Comparison of ENCODE assay signal across 12 mouse cellular contexts in genomic region chr11:79003769-79004638, GRCm38 (mm10). TPM values are rescaled to one million over a fixed set of nuclear protein-coding genes. Genes with fewer than 3 reads are reported as not detected.
DNase-seq lines count a peak whose midpoint lies in the region; ATAC-seq and TF ChIP-seq lines count a peak whose summit lies in the region.
"Had no signal": no experiment of that assay in that cellular context is flagged by ENCODE, and none has a peak within 500 bp of the region (broad histone marks: within the 10 kb centered on the region; RNA-seq: fewer than 3 reads in every experiment).

No protein-coding gene starts in this region.

- H3K4me1 ChIP-seq in heart, embryonic 14.5 days (ENCODE audit: control insufficient read depth in 2 of 2, insufficient read depth in 2 of 2, low read length in 2 of 2) = peaks cover 5 to 10% of the 10 kb centered on the region in 2 experiments; a peak in 3 of 4 replicates
- H3K4me1 ChIP-seq in E14TG2a.4 (replicated peaks; ENCODE audit: low read depth, low read length) (peaks cover 89% of the 10 kb centered on the region), G1E (ENCODE audit: insufficient read depth, low read depth, low read length) (peaks cover 67% of the 10 kb centered on the region)
- H3K4me1 ChIP-seq in liver, embryonic 16.5 days (ENCODE audit: control insufficient read depth, low read depth, low read length) = peaks cover 19% of the 10 kb centered on the region

- no peak overlapping the region for H3K4me2 ChIP-seq in heart, embryonic 14.5 days (ENCODE audit: low read length)
- no peak overlapping the region for H3K4me2 ChIP-seq in liver, embryonic 16.5 days (ENCODE audit: low read depth, low read length)

- H3K27me3 ChIP-seq in heart, embryonic 14.5 days (ENCODE audit: control insufficient read depth, insufficient read depth, low read length) = no peaks in the 10 kb centered on the region
- no peaks in the 10 kb centered on the region for H3K27me3 ChIP-seq in E14TG2a.4 (ENCODE audit: insufficient read depth, low read length)
- no peaks in the 10 kb centered on the region for H3K27me3 ChIP-seq in G1E (ENCODE audit: insufficient read depth, low read length)
- H3K27me3 ChIP-seq in liver, embryonic 16.5 days (ENCODE audit: control insufficient read depth, insufficient read depth, low read depth, low read length) = no peaks in the 10 kb centered on the region
- H3K27me3 ChIP-seq: CH12.LX had no signal

- ATAC-seq in heart, embryonic 14.5 days (ENCODE audit: insufficient number of reproducible peaks, insufficient read depth, low FRiP score, low read depth) = no peak
- no peak for ATAC-seq in G1E (ENCODE audit: extremely low read depth, insufficient number of reproducible peaks, low FRiP score, poor library complexity, severe bottlenecking)
- ATAC-seq in liver, embryonic 16.5 days (ENCODE audit: low read depth) = no peak
- ATAC-seq: hindbrain, embryonic 16.5 days had no signal

- 77% methylated on average over 10 of the region's 10 CpGs for WGBS in heart, embryonic 14.5 days
- 35% methylated on average over 10 of the region's 10 CpGs for WGBS in liver, embryonic 16.5 days (ENCODE audit: insufficient replicate concordance)

- no peak overlapping the region for H3K9ac ChIP-seq in heart, embryonic 14.5 days (ENCODE audit: low read length)
- H3K9ac ChIP-seq in liver, embryonic 16.5 days (ENCODE audit: low read depth, low read length) = 0 out of 2 replicates have a peak overlapping the region, but pooled peaks have one; percentile 9

- intact Hi-C loops in heart, postnatal 10 days (cut with DNase I) = loop anchor here (2.0 kb wide), 1 partner anchor 37 kb away; no protein-coding TSS in a partner anchor

- DNase-seq in heart, postnatal 10 days = no peak
- DNase-seq in G1E (ENCODE audit: low spot score) (no peak), adipocyte (ENCODE audit: low spot score) (no peak)
- DNase-seq in layer of hippocampus, adult 9-11 months = no peak
- DNase-seq: cerebellum, postnatal 36 days; right cerebral cortex, postnatal 4 days had no signal

- no peaks in the 10 kb centered on the region for H3K36me3 ChIP-seq in heart, embryonic 14.5 days (ENCODE audit: control insufficient read depth, insufficient read depth, low read length)
- H3K36me3 ChIP-seq in E14TG2a.4 (ENCODE audit: insufficient read depth, low read length) = no peaks in the 10 kb centered on the region
- no peaks in the 10 kb centered on the region for H3K36me3 ChIP-seq in G1E (replicated peaks)
- no peaks in the 10 kb centered on the region for H3K36me3 ChIP-seq in liver, embryonic 16.5 days (ENCODE audit: control insufficient read depth, insufficient read depth)

- TF ChIP-seq CTCF in E14TG2a.4 (conservative IDR thresholded peaks at IDR 0.05; ENCODE audit: low read length) (no peak), G1E (IDR thresholded peaks at IDR 0.05; ENCODE audit: low read depth, low read length) (no peak)

- H3K27ac ChIP-seq in heart, embryonic 14.5 days (replicated peaks in 1 of 2; ENCODE audit: control insufficient read depth in 1 of 2, insufficient read depth in 1 of 2, low read depth in 2 of 2, low read length in 2 of 2) = peak overlapping the region; percentile 67 to 77
- peak overlapping the region; percentile 26 for H3K27ac ChIP-seq in liver, embryonic 16.5 days (ENCODE audit: low read length)
- H3K27ac ChIP-seq: macrophage had no signal

- no peaks in the 10 kb centered on the region for H3K9me3 ChIP-seq in heart, embryonic 14.5 days (ENCODE audit: control insufficient read depth, low read length)
- H3K9me3 ChIP-seq in E14TG2a.4 (ENCODE audit: low read length) (no peaks in the 10 kb centered on the region), G1E (replicated peaks) (no peaks in the 10 kb centered on the region)
- no peaks in the 10 kb centered on the region for H3K9me3 ChIP-seq in liver, embryonic 16.5 days (replicated peaks; ENCODE audit: control insufficient read depth, low read length)

- H3K4me3 ChIP-seq in heart, embryonic 14.5 days (ENCODE audit: control insufficient read depth in 1 of 2, insufficient read depth in 1 of 2, low read depth in 1 of 2, low read length in 2 of 2) = no peak overlapping the region
- H3K4me3 ChIP-seq in E14TG2a.4 (replicated peaks; ENCODE audit: low read length) (peak overlapping the region; percentile 41; the same call in 1 of the 2 replicates), G1E (ENCODE audit: low read depth, low read length) (peak overlapping the region; percentile 27; the same call in 1 of the 2 replicates)
- H3K4me3 ChIP-seq in liver, embryonic 16.5 days (ENCODE audit: low read depth, low read length) = no peak overlapping the region

RNA-seq across cellular contexts. Expression of gene Lgals9, which starts 19.3 kb away (rescaled TPM):
- 63.4 and 65.2 TPM in 2 replicates for polyA plus RNA-seq in heart, embryonic 14.5 days (2014; fragmentation: Nextera tagmentation; extraction: Ambion mirVana)
- total RNA-seq in heart, postnatal 10 days (2021) = 10 to 100 TPM; 49.5 to 50.5 TPM
- total RNA-seq in G1E (2014; fragmentation: Nextera tagmentation) = 786 and 908 TPM in 2 replicates
- total RNA-seq in G1E (2017) = 178 and 183 TPM in 2 replicates
- 41.2 and 50.3 TPM in 2 replicates for polyA plus RNA-seq in G1E (2012)
- 181 and 206 TPM in 2 replicates for polyA plus RNA-seq in liver, embryonic 16.5 days (2015; fragmentation: Nextera tagmentation; extraction: Ambion mirVana)

Comparison
In these comparisons a context has a peak if more than half of its experiments do, and no peak if none do; other contexts are left out.
1. H3K4me3 ChIP-seq: peak in E14TG2a.4 (single experiment) and G1E (single experiment); none in heart, embryonic 14.5 days (0 of 2) and liver, embryonic 16.5 days (single experiment).